Mouse (Mus musculus) adrenal gland, postnatal 25 days (tissue): Measurements from ENCODE around the gene Trhr2. TPM values are rescaled to one million over a fixed set of nuclear protein-coding genes. Genes with fewer than 3 reads are reported as not detected.
A peak's percentile ranks its signal among the peaks of the same experiment; 100 is the strongest.

Source experiments
- DNase-seq: peaks from one replicate; pipeline ENCODE4 v3.0.0; 2021; ENCODE audit warnings: mixed read lengths
- total RNA-seq: library from RNA; stranded (reverse); gene quantifications from 2 replicates; pipeline ENCODE4 v1.2.3, GENCODE M21; 2021

The Trhr2 gene
- total RNA-seq, 1 experiment from 2014 or later: not detected

DNA sequence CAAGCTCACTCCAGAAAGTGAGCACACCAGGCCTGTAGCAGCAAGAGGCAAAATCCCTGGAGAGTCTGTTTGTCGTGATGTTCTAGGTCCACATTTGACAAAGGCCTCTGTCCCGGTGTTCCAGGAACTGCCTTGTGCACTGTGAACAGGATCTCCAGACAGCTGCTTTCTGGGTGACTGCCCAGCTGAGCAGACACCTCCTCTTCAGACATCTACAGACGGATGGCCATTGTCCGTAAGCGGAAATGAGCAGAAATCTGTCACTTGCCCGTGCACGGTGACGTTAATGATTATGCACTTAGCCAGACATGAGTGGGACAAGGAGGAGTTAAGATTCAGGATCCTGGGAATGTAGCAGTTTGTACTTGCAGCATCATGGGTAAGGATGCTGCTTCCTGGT, 6.4 kb downstream of the Trhr2 start:
- no peak for DNase-seq

DNA sequence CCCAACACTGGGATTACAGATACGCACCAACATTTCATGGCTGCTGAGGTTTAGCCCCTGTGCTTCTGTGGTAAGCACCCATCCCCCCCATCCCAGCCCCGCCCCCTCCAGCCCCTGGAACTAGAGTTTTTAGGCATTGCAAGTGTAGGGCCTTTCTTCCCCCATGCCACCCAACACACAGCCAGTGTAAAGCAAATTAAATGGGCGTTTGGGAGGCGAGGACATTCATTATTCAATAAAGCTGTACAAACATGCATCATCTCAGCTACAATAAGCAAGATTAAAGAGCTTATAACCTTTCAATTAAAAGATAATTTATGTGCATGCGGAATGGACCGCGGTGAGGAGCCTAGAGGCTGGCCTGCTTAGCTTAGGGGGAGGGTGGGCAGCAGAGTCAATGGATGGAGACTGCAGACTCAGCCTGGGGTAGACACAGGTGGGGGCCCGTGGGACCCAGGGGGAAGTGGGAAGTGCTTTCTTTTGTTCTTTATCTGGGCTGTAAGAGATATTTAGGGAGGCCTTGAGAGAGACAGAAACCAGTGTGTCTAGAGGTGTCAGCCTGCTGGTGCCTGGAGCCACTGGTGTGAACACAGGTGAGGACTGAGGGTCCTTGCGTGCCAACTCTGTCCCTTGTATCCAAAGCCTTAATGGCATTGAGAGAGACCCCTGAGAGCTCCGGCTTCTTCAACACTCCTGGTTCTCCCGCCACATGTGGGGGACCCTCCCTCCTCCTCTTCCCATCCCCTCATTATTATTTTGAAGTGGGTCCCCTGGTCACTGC, 10.0 kb downstream of the Trhr2 start:
- no peak for DNase-seq

DNA sequence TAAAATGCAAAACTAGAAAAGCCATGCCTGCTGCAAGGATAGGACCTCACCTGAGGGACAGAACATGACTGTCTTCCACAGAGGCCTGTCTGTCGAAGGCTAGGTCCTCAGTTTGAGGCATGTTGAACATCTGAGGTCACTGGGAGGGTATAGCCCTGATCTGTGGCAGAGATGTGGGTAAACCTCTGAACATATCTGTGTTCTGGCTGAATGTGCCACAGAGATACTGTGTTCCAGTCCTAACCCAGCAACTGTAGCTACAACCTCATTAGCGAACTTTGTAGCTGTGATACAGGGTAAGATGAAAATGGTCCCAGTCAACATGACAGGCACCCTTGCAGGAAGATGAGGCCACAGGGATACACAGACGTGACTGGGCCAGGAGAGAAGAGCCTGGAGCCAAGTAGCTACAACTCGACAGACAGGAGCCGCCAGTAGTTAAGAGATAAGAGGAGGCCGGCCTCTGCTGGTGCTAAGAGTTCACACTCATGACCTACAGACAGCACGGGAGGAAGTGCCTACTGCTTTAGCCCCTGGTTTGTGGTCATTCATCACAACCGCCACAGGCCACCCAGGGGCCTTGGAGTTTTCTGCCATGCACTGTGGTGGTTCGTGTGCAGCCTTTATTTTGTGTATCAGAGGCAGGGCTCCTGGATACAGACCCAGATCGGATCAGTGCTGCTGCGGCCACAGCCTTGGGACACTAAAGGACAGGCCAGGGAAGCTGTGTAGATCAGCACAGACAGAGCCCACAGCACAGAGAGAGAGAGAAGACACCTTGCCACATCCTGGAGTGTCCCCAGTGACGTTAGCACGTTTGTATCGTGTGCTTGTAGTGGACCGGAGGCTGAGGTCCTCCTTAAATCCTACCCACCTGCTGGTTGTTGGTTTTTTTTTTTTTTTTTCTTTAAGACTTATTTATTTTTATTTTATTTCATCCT, 10.9 kb downstream of the Trhr2 start:
- DNase-seq: no peak

DNA sequence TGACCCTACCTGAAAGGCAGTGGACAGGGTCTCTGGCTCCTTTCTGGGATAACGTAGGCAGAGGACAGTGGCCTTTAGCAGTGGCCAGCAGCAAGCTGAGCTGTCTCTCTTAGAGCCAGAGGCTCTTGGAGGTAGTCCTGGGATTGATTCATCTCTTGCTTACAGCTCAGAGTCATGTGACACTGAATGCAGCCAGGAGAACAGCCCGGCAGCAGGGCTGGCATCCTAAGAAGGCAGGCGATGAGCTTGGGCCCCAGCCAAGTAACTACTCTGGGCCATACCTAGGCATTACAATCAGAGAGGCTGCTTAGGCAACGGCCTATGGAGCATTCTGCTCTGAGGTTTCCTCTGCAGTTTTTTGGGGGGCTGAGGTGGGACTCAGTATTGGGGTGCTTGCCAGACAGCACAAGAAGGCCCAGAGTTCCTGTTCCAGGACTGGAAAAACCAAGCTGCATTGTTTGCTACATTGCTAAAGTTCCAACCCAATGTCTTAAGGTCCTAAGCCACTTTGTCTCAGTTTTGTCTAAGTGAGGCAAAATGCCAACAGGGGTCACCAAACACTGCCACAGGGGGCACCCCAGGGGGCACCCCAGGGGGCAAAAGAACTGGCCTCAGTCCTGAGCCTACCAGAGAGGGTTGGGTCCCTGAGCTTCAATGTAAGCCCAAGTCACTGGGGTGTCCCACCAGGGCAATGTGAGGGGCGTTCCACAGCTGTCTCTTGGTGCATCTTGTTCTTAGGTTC, 12.6 kb downstream of the Trhr2 start:
- DNase-seq: peak; percentile 55

DNA sequence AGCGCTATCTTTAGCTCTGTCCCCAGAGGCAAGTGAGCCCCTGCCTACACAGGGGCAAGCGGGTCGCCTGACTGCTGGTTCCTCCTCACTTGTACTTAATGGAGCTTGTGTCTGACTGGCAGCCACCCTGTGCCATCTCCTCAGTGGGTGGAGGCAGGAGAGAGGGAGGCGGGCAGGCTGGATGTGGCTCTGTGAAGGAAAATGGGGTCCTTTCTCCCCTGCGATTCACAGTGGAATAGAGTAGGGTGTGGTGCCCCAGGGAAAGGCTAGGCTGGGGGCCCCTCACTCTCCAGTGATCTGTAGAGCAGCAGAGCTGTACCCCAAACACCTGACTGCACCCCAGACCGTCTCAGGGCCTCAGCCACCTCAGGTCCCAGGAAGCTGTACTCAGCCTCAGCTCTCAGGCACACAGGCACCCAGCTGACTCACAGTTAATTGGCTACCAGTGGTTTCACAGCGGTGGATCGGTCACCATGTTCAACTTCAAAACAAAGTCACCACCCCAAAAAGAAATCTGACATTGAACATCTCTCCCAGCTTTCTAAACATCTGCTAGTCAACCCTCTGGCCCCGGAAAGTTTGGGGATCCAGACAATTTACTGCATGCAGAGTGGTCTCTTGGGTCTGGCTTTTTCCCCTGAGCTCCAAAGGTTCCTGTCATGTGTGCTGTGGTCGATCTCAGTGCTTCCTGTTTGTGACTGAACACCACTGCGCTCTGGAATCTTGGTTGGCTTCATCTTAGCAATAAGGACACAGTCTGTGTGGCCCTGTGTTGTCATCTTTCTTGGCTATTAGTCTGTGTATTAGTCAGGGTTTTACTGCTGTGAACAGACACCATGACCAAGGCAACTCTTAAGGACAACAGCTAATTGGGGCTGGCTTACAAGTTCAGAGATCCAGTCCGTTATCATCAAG, 15.1 kb downstream of the Trhr2 start:
- no peak for DNase-seq

DNA sequence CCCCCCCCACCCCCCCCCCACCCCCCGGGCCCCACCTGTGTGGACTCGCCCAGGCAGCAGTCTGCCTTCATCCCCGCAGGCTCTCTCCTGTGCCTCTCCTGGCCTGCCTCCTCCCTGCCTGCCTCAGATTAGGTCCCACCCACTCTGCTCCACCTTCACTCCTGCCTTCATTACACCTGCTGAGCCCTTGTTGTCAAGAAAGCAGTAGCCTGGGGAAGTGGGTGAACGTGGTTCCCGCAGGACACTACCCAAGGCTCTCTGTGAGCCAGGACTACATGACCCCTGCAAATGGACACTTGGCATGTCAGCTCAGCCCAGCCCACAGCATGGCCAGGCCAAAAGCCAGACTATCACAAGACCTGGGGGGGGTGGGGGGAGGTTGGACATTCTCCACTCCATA, 16.3 kb downstream of the Trhr2 start:
- DNase-seq: no peak

DNA sequence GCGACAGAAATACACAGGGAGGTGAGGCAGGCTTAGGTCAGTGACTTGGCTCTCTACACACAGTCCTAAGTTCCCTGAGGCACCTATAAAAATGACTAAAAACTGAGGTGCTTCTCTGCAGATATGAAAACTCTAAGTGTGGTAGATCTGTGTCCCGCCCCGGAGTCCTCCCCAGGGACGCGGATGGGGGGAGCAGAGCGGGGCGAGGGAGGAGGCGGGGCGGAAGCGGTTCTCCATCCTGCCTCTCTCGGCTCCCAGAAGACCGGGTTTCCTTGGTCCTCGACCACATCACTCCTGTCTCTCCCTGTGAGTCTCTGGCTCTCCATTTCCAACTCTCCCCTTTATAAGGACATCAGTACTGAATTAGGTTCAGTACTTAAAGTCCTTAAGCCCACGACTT, 16.8 kb downstream of the Trhr2 start:
- no peak for DNase-seq

DNA sequence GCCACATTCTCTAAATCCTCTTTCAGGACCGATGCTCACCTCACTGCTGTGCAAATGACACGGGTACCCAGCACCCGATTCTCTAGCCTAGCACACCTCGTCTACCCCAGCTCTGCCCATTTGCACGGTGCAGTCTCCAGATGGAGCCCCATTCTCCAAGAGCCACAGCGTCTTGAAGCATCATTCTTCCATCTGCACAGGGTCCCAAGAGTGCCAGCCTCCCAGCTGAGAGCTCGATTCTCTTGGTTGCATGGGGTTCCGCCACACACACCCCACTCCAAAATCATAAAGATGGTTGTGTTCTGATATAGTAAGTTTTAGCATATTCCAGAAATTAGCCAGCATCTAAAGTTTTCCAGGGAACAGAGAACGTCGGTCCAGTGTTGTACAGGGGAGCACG, 17.2 kb downstream of the Trhr2 start:
- DNase-seq: no peak

DNA sequence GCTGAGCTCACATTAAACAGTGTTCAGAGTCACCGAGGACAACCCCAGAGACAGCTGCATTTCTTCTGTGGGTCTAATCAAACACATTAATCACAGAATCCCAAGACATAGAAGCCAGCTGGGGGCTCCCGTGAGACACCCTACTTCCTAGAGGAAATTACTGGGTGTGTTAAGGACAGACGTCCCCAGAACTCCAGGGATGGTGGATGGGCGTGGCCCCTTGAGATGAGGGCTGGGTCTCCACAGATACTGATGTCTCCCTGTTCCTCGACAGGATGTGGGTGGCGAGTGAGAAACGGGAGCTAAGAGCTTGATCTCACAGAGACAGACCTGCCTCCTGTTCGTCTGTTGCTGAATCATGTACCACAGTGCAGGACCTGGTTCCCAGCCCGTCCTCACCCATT, 17.7 kb downstream of the Trhr2 start:
- no peak for DNase-seq

DNA sequence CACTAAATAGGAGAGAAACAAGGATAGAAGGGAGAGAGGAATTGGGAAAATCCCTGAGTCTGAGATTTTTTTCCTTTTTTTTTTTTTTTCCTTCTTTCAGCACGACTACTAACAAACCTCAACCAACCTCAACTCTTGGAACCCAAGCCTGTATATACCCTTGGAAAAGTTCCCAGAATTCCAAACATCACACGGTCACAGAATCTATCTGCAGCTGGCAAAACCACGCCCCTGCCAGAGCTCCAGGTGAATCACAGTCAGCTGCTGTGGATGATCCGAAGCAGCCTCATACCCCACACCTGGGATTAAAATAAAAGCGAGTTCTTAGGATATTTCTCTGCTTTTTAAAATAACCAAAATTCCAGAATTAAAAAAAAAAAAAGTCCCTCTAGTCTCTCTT, 18.2 kb downstream of the Trhr2 start:
- no peak for DNase-seq

- no peak for DNase-seq
Observed at GRCm38 (mm10) chr8:122341790-122342189, 18.8 kb downstream of the Trhr2 start.

DNA sequence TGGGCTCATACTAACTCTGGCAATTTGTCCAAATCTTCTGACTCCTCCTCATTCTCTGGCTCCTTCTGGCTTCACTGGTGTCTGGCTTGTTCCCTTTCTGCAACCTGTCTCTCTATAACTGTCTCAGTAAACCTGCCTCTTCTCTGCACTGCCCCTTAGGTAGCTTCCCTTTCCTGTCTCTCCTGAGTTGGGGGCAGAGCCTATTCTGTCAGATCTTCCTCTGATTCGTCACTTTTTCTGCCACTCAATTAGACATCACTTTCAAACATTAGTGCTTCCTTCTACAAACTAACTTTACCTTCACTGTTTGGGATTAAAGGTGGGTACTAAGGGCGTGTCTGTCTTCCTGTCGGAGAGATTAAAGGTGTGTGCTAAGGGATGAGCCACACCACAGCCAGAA, 19.8 kb downstream of the Trhr2 start:
- DNase-seq: no peak

DNA sequence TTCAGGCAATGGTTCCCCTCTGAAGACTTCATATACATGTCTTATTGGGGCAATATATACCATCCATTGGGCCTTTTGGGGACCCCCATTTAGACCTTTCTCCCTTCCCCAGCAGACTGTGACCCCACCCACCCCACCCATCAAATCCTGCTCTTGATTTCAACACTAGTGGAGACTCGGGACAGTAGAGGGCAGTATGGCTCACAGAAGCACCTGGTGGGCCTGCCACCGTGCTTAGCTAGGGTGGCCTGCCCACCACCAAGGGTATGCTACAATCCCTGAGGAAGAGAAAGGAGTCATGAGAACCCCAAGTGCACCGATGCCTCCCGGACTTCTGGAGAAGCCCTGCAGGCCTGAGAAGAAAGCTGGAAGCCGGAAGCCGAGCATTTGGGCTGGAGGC, 21.7 kb downstream of the Trhr2 start:
- DNase-seq: no peak

- DNase-seq: peak; percentile 70
Observed at GRCm38 (mm10) chr8:122336251-122336910, 24.2 kb downstream of the Trhr2 start.

DNA sequence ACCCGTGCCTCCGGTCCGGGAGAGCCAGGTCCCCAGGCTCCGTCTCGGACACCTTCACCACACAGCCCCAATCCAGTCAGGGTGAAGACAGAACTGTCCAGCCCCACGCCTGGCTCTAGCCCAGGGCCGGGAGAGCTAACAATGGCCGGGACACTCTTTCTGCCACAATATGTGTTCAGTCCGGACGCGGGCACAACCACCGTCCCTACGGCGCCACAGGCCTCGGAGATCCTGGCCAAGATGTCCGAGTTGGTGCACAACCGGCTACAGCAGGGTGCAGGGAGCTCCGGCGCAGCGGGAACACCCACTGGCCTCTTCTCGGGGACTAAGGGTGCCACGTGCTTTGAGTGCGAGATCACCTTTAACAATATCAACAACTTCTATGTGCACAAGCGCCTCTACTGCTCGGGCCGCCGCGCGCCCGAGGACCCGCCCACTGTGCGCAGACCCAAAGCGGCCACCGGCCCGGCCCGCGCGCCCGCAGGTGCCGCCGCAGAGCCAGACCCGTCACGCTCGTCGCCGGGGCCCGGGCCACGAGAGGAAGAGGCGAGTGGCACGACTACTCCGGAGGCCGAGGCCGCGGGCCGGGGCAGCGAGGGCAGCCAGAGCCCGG, 24.8 kb downstream of the Trhr2 start:
- peak; percentile 38 for DNase-seq

DNA sequence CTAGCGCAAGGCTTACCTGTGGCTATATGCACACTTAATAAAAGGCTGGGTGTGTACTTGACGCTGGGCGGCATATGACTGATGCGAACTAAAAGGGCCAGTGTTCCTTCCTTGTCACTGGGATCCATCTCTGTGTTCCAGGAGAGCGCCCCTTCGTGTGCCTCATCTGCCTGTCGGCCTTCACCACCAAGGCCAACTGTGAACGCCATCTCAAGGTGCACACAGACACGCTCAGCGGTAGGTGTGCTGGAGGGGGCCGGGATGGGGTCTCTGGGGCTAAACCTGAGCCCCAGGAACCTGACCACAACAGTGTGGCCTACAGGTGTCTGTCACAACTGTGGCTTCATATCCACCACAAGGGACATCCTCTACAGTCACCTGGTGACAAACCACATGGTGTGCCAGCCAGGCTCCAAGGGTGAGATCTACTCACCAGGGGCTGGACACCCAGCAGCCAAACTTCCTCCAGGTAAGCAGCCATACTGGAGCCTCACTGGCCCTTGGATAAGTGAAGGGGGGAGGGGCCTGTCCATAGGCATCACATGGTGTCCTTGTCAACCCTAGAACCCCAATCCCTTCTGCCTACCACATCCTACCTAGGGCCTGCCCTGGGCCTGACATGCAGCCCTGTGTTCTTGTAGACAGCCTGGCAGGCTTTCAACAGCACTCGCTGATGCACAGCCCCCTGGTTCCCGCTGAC, 25.6 kb downstream of the Trhr2 start:
- no peak for DNase-seq

- no peak for DNase-seq
Observed at GRCm38 (mm10) chr8:122333531-122333930, 27.0 kb downstream of the Trhr2 start.

DNA sequence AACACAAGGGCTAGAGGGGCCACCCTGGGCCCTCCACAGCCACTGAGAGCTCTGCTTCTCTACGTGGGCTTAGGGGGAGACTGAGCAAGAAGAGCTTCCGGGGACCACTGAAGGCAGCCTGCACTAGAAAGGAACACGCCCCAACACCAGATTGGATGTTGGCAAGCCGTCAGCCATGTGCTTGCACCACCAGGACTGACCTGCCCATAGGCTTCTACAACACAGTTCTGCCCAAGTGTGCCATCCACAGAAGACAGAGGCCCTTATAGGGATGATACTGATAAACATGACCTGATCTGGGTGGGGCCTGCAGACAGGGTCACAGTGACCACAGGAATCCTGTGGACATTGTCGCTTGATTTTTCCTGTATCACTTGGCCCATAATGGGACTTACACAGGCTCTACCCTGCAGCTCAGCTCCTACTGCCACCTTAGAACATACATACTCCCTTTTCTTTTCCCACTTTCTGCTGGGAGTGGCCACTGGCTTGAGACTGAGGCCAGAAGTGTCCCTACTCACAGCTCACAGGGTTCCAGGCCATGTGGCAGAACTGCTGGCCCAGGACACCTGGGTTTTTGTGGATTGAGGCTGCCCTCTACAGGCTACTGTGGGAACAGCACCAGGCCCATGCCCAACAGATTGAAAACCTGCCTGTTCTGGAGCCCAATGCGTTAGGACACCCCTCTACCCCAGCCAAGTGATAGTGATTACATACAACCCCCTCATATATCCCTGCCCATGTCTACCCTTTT, 27.6 kb downstream of the Trhr2 start:
- DNase-seq: peak; percentile 82

- DNase-seq: peak; percentile 59
Observed at GRCm38 (mm10) chr8:122331134-122331523, 29.4 kb downstream of the Trhr2 start.
